Mouse (Mus musculus): ENCODE measurements around the gene Cldn19. TPM values are rescaled to one million over a fixed set of nuclear protein-coding genes. Genes with fewer than 3 reads are reported as not detected.

Gene Cldn19
- 0.15 and 0.35 TPM in 2 replicates for polyA plus RNA-seq (2011; ENCODE audit: insufficient read depth, insufficient read length, low read depth, missing spikeins)

- Histone ChIP-seq H3K36me3 (ENCODE audit: control insufficient read depth, insufficient read depth, low read length, poor library complexity, severe bottlenecking) (no peaks in the 10 kb centered on the region), H3K4me1 (ENCODE audit: control insufficient read depth, insufficient read depth, low read length) (no peaks in the 10 kb centered on the region), H3K4me3 (ENCODE audit: low read depth, low read length) (peak within 1 kb of the TSS; percentile 16), H3K9me3 (replicated peaks; ENCODE audit: control insufficient read depth, insufficient read depth, low read length, poor library complexity, severe bottlenecking) (no peaks in the 10 kb centered on the region), H3K9ac (ENCODE audit: low read depth, poor library complexity, severe bottlenecking) (no peak within 1 kb of the TSS), H3K27ac (ENCODE audit: insufficient read depth, low read length) (no peak within 1 kb of the TSS), H3K27me3 (ENCODE audit: control insufficient read depth, insufficient read depth, low read length, poor library complexity, severe bottlenecking) (no peaks in the 10 kb centered on the region)
- TF ChIP-seq CTCF (IDR thresholded peaks at IDR 0.05; ENCODE audit: low read depth, low read length) (no peak), POLR2A (IDR thresholded peaks at IDR 0.05; ENCODE audit: insufficient read depth, low read length) (no peak), EP300 (IDR thresholded peaks at IDR 0.05; ENCODE audit: insufficient read depth, low read depth, low read length) (no peak)
Measured at GRCm38 (mm10) chr4:119255351-119255750, at the start of gene Cldn19. Gene Cldn19 (plus strand): TSS chr4:119255414.

- H3K9ac ChIP-seq (ENCODE audit: low read depth, poor library complexity, severe bottlenecking): no peak overlapping the region
- H3K4me3 ChIP-seq (ENCODE audit: low read depth, low read length): no peak overlapping the region
- H3K36me3 ChIP-seq (ENCODE audit: control insufficient read depth, insufficient read depth, low read length, poor library complexity, severe bottlenecking): no peaks in the 10 kb centered on the region
- no peak overlapping the region for H3K27ac ChIP-seq (ENCODE audit: insufficient read depth, low read length)
- H3K9me3 ChIP-seq (replicated peaks; ENCODE audit: control insufficient read depth, insufficient read depth, low read length, poor library complexity, severe bottlenecking): no peaks in the 10 kb centered on the region
- no peaks in the 10 kb centered on the region for H3K27me3 ChIP-seq (ENCODE audit: control insufficient read depth, insufficient read depth, low read length, poor library complexity, severe bottlenecking)
- no peaks in the 10 kb centered on the region for H3K4me1 ChIP-seq (ENCODE audit: control insufficient read depth, insufficient read depth, low read length)
- no peak for TF ChIP-seq CTCF (IDR thresholded peaks at IDR 0.05; ENCODE audit: low read depth, low read length)
- no peak for TF ChIP-seq POLR2A (IDR thresholded peaks at IDR 0.05; ENCODE audit: insufficient read depth, low read length)
- no peak for TF ChIP-seq EP300 (IDR thresholded peaks at IDR 0.05; ENCODE audit: insufficient read depth, low read depth, low read length)
Measured at GRCm38 (mm10) chr4:119216667-119217066, 38.5 kb upstream of the Cldn19 start.

- no peaks in the 10 kb centered on the region for H3K36me3 ChIP-seq (ENCODE audit: control insufficient read depth, insufficient read depth, low read length, poor library complexity, severe bottlenecking)
- H3K9ac ChIP-seq (ENCODE audit: low read depth, poor library complexity, severe bottlenecking): no peak within 1 kb of the TSS
- H3K27ac ChIP-seq (ENCODE audit: insufficient read depth, low read length): no peak within 1 kb of the TSS
- no peak within 1 kb of the TSS for H3K4me3 ChIP-seq (ENCODE audit: low read depth, low read length)
- no peaks in the 10 kb centered on the region for H3K4me1 ChIP-seq (ENCODE audit: control insufficient read depth, insufficient read depth, low read length)
- H3K27me3 ChIP-seq (ENCODE audit: control insufficient read depth, insufficient read depth, low read length, poor library complexity, severe bottlenecking): no peaks in the 10 kb centered on the region
- no peaks in the 10 kb centered on the region for H3K9me3 ChIP-seq (replicated peaks; ENCODE audit: control insufficient read depth, insufficient read depth, low read length, poor library complexity, severe bottlenecking)
- TF ChIP-seq CTCF (IDR thresholded peaks at IDR 0.05; ENCODE audit: low read depth, low read length) (no peak), POLR2A (IDR thresholded peaks at IDR 0.05; ENCODE audit: insufficient read depth, low read length) (no peak), EP300 (IDR thresholded peaks at IDR 0.05; ENCODE audit: insufficient read depth, low read depth, low read length) (no peak)
Measured at GRCm38 (mm10) chr4:119218169-119218568, 37.0 kb upstream of the Cldn19 start, which contains the start of gene Tmem269. Gene Tmem269 (minus strand): TSS chr4:119218217.

GRCm38 (mm10) chr4:119223696-119224095 is 31.5 kb upstream of the Cldn19 start:
- Histone ChIP-seq H3K9me3 (replicated peaks; ENCODE audit: control insufficient read depth, insufficient read depth, low read length, poor library complexity, severe bottlenecking) (no peaks in the 10 kb centered on the region), H3K27ac (ENCODE audit: insufficient read depth, low read length) (no peak overlapping the region), H3K9ac (ENCODE audit: low read depth, poor library complexity, severe bottlenecking) (no peak overlapping the region), H3K4me1 (ENCODE audit: control insufficient read depth, insufficient read depth, low read length) (no peaks in the 10 kb centered on the region), H3K27me3 (ENCODE audit: control insufficient read depth, insufficient read depth, low read length, poor library complexity, severe bottlenecking) (no peaks in the 10 kb centered on the region), H3K4me3 (ENCODE audit: low read depth, low read length) (no peak overlapping the region), H3K36me3 (ENCODE audit: control insufficient read depth, insufficient read depth, low read length, poor library complexity, severe bottlenecking) (peaks cover 14% of the 10 kb centered on the region)
- TF ChIP-seq EP300 (IDR thresholded peaks at IDR 0.05; ENCODE audit: insufficient read depth, low read depth, low read length) (no peak), CTCF (IDR thresholded peaks at IDR 0.05; ENCODE audit: low read depth, low read length) (peak; percentile 78)

- Histone ChIP-seq H3K27ac (ENCODE audit: insufficient read depth, low read length) (no peak overlapping the region), H3K4me3 (ENCODE audit: low read depth, low read length) (no peak overlapping the region), H3K9me3 (replicated peaks; ENCODE audit: control insufficient read depth, insufficient read depth, low read length, poor library complexity, severe bottlenecking) (no peaks in the 10 kb centered on the region), H3K36me3 (ENCODE audit: control insufficient read depth, insufficient read depth, low read length, poor library complexity, severe bottlenecking) (peaks cover 14% of the 10 kb centered on the region), H3K27me3 (ENCODE audit: control insufficient read depth, insufficient read depth, low read length, poor library complexity, severe bottlenecking) (no peaks in the 10 kb centered on the region), H3K4me1 (ENCODE audit: control insufficient read depth, insufficient read depth, low read length) (no peaks in the 10 kb centered on the region), H3K9ac (ENCODE audit: low read depth, poor library complexity, severe bottlenecking) (no peak overlapping the region)
- TF ChIP-seq CTCF (IDR thresholded peaks at IDR 0.05; ENCODE audit: low read depth, low read length) (no peak), POLR2A (IDR thresholded peaks at IDR 0.05; ENCODE audit: insufficient read depth, low read length) (no peak), EP300 (IDR thresholded peaks at IDR 0.05; ENCODE audit: insufficient read depth, low read depth, low read length) (no peak)
Measured at GRCm38 (mm10) chr4:119224534-119224933, 30.7 kb upstream of the Cldn19 start.

GRCm38 (mm10) chr4:119225719-119226118 is 29.5 kb upstream of the Cldn19 start:
- H3K9ac ChIP-seq (ENCODE audit: low read depth, poor library complexity, severe bottlenecking): no peak overlapping the region
- TF ChIP-seq EP300 (IDR thresholded peaks at IDR 0.05; ENCODE audit: insufficient read depth, low read depth, low read length) (no peak), CTCF (IDR thresholded peaks at IDR 0.05; ENCODE audit: low read depth, low read length) (no peak), POLR2A (IDR thresholded peaks at IDR 0.05; ENCODE audit: insufficient read depth, low read length) (no peak)
- H3K27ac ChIP-seq (ENCODE audit: insufficient read depth, low read length): no peak overlapping the region
- no peaks in the 10 kb centered on the region for H3K4me1 ChIP-seq (ENCODE audit: control insufficient read depth, insufficient read depth, low read length)
- H3K4me3 ChIP-seq (ENCODE audit: low read depth, low read length): no peak overlapping the region
- peaks cover 14% of the 10 kb centered on the region for H3K36me3 ChIP-seq (ENCODE audit: control insufficient read depth, insufficient read depth, low read length, poor library complexity, severe bottlenecking)
- H3K9me3 ChIP-seq (replicated peaks; ENCODE audit: control insufficient read depth, insufficient read depth, low read length, poor library complexity, severe bottlenecking): no peaks in the 10 kb centered on the region
- H3K27me3 ChIP-seq (ENCODE audit: control insufficient read depth, insufficient read depth, low read length, poor library complexity, severe bottlenecking): no peaks in the 10 kb centered on the region
